Mouse (Mus musculus) liver, adult 10 weeks (tissue): ENCODE data around the gene Atg2a. TPM values are rescaled to one million over a fixed set of nuclear protein-coding genes. Genes with fewer than 3 reads are reported as not detected.

ENCODE experiments used
- polyA plus RNA-seq: library from polyadenylated mRNA; stranded (reverse); fragments of 350-450 nt; fragmentation: Illumina TruSeq; extraction: RNeasy Lipid Tissue Mini Kit (QIAGEN cat#74804); gene quantifications from one replicate; pipeline ENCODE4 v1.2.3, GENCODE M21; 2014; ENCODE audit warnings: low read depth, low replicate concordance

Atg2a gene
- polyA plus RNA-seq, result 0.79 TPM

DNA sequence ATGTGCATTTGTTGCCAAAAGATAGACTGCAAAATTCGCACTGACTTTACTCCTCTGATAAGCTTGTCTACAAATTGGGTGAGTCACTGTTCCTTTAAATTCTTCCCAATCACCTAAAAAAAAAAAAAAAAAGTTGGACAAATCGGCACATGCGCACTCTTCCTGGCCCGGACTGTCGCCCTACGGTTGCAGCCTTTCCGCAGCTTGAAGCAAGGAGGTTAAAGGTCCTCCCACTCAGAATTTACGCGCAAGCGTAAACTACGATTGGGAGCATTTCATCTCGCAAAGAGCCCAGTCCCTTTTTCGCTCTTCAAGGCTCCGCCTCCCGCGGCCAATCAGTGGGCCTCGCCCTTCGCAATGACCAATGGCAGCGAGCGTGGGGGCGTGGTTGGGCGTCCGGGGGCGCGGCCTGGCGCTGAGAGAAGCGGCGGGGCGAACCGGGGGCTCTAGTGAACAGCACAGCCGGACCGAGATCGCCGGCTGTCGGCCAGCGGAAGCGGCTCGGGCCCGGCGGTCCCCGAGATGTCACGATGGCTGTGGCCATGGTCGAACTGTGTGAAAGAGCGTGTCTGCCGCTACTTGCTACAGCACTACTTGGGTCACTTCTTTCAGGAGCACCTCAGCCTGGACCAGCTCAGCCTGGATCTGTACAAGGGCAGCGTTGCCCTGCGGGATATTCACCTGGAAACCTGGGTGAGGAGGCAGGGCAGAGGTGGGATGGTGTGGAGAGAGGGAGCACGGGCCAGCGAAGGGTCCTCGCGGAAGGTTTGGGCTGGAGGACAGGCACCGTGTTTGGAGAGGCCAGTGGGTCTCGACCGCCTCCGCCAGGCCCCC lies at the start of gene Atg2a:
Atg2a (plus strand) TSS at position 395 of the 834 bp plus-strand sequence.

DNA sequence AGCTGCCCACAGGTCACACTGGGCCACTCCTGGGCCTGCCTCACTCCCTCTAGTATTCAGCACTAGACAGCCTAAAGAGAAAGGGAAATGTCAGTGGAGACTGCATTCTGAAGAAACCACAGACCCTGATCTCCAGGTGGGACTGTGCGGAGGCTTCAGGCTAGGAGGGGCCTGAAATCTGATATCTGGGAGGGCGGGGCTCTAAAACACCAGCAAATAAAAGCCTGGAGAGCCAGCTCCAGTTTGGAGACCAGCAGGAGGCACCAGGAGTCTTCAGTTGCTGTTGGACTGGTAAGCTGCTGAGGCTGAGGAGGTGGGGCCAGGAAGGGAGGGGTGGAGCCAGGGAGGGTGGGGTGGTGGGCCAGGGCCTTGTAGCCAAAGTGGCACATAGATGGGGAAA lies 15.3 kb upstream of the Atg2a start, which contains the start of gene Gpha2:
Gpha2 (plus strand) TSS at position 246 of the 400 bp plus-strand sequence.

DNA sequence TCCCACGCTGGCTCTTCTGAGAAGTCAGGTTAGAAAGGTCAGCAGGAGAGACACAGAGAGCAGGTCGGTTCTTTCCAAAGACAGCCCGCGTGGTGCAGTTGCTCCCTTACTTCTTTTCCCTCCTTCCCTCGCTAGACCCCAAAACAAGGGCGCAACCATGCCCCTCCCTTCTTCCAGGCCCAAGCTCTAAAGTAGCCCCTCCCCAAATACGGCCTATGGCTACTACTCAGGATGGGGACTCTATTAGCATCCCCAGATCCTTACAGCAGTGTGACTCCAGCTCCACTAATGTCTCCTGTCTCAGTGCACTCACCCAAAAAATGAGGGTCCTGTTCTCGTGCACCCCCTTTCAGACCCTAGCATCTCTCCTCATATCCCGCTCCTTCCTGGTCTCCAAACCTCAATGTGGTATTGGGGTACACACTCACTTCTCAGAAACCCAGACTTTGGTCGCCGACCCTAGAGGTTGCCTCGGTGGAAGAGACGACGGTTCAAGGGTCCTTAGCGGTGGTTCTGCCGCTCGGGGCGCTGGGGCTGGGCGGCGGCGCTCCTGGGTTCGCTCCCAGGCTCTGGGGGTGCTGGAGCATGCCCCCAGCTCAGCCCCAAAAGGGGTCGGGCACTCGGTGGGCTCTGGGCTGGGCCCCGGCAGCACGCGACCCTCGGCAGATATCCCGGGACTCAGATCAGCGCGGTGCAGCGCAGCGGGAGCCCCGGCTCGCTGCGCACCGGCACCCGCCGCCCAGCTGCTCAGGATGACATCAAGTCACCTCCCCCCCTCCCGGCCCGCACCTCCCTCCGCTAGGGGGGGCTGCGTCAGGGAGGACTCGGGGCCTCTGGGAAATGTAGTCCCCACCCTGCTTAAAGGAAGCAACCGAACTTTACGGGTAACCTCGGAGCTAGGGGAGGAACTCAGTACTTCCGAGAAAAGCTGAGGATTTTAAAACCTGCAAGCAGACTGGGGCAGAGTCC lies 6.1 kb upstream of the Atg2a start, which contains the start of gene Ppp2r5b:
Ppp2r5b (minus strand) TSS at position 789 of the 969 bp plus-strand sequence.

GRCm38 (mm10) chr19:6276426-6277421 lies 35.3 kb downstream of the Atg2a start, which contains the start of gene Ehd1:
Ehd1 (plus strand) TSS chr19:6276725.

DNA sequence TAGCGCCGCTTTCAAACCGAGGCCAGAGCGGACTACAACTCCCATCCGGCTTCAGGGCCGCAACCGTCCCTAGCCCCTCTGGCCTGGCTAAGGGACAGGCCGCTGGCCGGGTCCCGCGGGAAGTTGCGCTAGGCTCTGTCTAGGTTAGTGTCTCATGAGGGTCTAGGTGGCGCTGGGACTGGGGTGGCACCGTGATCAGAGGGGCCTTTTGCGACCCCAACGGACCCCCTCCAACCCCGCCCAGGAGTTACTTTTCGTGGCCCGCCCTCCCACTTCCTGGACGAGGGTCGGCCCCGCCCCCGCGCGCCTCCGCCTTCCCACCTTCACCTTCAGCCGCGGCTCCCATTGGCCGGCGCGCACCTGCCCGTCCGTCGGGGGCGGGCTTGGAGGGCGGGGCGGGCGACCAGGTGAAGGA lies 64.7 kb downstream of the Atg2a start, which contains the start of gene Cdc42bpg:
Cdc42bpg (plus strand) TSS at position 320 of the 415 bp plus-strand sequence.

Other genes with a start within 250 kb of the Atg2a start
- 0.82 TPM for gene Capn1, start 225.8 kb upstream of the Atg2a start, polyA plus RNA-seq
- 2.7 TPM for gene Syvn1, start 195.1 kb upstream of the Atg2a start, polyA plus RNA-seq
- gene Mrpl49, start 183.9 kb upstream of the Atg2a start, polyA plus RNA-seq, result 28.1 TPM
- 75.1 TPM for gene Fau, start 183.8 kb upstream of the Atg2a start, polyA plus RNA-seq
- not detected for gene Znhit2, start 180.5 kb upstream of the Atg2a start, polyA plus RNA-seq
- 28.5 TPM for gene Tm7sf2, start 173.3 kb upstream of the Atg2a start, polyA plus RNA-seq
- 4.6 TPM for gene Vps51, start 164.4 kb upstream of the Atg2a start, polyA plus RNA-seq
- not detected for gene Tmem262, start 161.6 kb upstream of the Atg2a start, polyA plus RNA-seq
- not detected for gene Gm28374, start 159.4 kb upstream of the Atg2a start, polyA plus RNA-seq
- gene Zfpl1, start 156.7 kb upstream of the Atg2a start, polyA plus RNA-seq, result 1.1 TPM
- gene Cdca5, start 156.7 kb upstream of the Atg2a start, polyA plus RNA-seq, result not detected
- not detected for gene AC131692.1, start 147.2 kb upstream of the Atg2a start, polyA plus RNA-seq
- not detected for gene Naaladl1, start 135.9 kb upstream of the Atg2a start, polyA plus RNA-seq
- 1.0 TPM for gene Sac3d1, start 123.0 kb upstream of the Atg2a start, polyA plus RNA-seq
- gene Snx15, start 113.4 kb upstream of the Atg2a start, polyA plus RNA-seq, result 2.6 TPM
- not detected for gene Batf2, start 100.7 kb upstream of the Atg2a start, polyA plus RNA-seq
- 0.98 TPM for gene Arl2, start 100.1 kb upstream of the Atg2a start, polyA plus RNA-seq
- not detected for gene Majin, start 57.3 kb upstream of the Atg2a start, polyA plus RNA-seq
- gene Gpha2, start 15.3 kb upstream of the Atg2a start, polyA plus RNA-seq, result not detected
- 0.93 TPM for gene Ppp2r5b, start 5.8 kb upstream of the Atg2a start, polyA plus RNA-seq
- gene Ehd1, start 35.1 kb downstream of the Atg2a start, polyA plus RNA-seq, result 4.2 TPM
- 0.82 TPM for gene Cdc42bpg, start 64.8 kb downstream of the Atg2a start, polyA plus RNA-seq
- gene Men1, start 93.3 kb downstream of the Atg2a start, polyA plus RNA-seq, result 3.5 TPM
- 3.2 TPM for gene Map4k2, start 99.5 kb downstream of the Atg2a start, polyA plus RNA-seq
- gene Sf1, start 122.0 kb downstream of the Atg2a start, polyA plus RNA-seq, result 59.9 TPM
- gene Pygm, start 142.7 kb downstream of the Atg2a start, polyA plus RNA-seq, result not detected
- gene Rasgrp2, start 157.7 kb downstream of the Atg2a start, polyA plus RNA-seq, result 6.7 TPM
- not detected for gene Nrxn2, start 177.1 kb downstream of the Atg2a start, polyA plus RNA-seq